Mouse (Mus musculus): ENCODE data around the gene Nrl. TPM values are rescaled to one million over a fixed set of nuclear protein-coding genes. Genes with fewer than 3 reads are reported as not detected.

The Nrl gene
- total RNA-seq, 2 experiments from 2014 or later = 2.2 to 3.6 TPM

DNA sequence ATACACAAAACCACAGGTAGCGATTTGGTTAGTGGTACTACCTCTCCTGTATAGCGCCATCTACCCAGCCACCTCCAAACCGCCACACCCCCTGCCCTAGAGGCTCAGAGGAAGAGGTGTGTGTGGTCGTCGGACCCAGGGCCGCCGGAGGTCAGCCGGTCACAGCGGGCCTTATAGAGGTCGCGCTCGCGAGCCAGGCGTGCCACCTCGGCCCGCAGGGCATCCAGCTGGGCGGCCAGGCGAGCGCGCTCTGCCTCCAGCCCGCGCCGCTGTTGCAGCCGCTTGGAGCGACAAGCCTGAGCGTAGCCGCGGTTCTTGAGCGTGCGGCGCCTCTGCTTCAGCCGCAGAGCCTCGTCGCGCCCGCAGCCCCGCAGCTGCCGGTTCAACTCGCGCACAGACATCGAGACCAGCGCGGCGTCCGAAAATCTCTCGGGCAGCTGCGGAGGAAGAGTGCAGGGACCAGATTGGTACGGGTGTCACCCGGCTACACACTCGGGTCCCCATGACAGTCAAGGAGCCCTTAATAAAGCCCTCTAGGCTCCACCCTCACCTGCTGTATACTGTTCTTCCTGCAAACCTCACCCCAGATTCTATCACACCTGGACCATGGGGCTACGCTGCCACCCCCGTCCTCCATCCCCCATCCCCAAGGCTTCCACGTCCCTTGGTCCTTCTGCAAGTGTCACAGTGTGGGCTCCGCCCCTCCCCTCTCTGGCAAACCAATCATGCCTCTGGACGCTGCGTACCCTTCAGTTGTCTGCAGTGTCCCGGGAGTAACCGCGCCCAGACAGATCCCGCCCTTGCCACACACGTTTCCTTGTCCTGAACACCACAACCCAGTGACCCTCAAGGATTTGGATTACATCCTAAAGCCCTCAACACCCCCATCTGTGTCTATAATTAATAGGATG is 4.1 kb downstream of the Nrl start:
- H3K27ac ChIP-seq = peak overlapping the region; percentile 92
- peak overlapping the region; percentile 62 for H3K4me3 ChIP-seq
- peak; percentile 58 for TF ChIP-seq CTCF (conservative IDR thresholded peaks at IDR 0.05)
- no peak for DNase-seq (ENCODE audit: low spot score in 2 of 2)

DNA sequence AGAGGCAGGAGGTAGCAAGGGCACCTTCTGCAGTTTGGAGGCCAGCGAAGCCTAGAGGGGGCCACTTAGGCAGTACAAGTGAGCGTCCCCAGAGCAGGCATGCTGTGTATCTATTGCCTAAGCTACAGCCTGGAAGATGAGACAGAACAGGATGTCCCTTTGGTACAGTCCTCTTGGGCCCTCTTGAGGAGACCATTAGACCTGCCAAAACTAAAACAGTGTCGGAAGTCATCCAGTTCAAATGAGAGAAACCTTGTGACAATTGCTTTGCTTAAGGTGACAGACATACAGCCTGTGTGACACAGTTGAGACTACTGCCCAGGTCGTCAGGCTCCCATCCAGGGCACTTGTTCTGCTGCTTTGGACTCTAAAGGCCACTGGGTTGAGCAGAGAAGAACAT is 5.2 kb downstream of the Nrl start:
- peak; percentile 20; the same call in 1 of the 2 replicates for TF ChIP-seq CTCF (conservative IDR thresholded peaks at IDR 0.05)
- peak overlapping the region; percentile 30 for H3K4me3 ChIP-seq
- no peak for DNase-seq (ENCODE audit: low spot score in 2 of 2)
- H3K27ac ChIP-seq = peak overlapping the region; percentile 92

DNA sequence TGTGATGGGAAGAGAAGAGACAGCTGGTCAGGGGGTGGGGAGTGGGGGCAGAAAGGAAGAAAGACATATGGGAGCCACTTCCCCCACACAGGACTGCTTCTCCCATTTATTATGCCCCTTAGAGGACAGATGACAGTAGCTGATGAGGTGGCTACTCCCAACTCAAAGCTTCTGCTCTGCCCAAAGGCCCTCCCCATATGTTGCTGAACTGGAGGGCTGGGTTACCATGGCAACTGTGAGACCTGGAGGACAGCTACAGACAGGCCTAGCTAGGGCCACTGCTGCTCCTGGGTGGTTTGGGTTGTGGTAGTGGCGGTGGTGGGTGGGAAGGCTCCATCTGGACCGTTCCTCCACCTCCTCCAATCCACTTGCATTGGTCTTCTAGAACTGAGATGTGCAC is 5.9 kb downstream of the Nrl start:
- Histone ChIP-seq H3K4me3 (no peak overlapping the region), H3K27ac (peak overlapping the region; percentile 92)
- no peak for TF ChIP-seq CTCF (conservative IDR thresholded peaks at IDR 0.05)
- DNase-seq (ENCODE audit: low spot score in 2 of 2) = peak; percentile 60 to 86

DNA sequence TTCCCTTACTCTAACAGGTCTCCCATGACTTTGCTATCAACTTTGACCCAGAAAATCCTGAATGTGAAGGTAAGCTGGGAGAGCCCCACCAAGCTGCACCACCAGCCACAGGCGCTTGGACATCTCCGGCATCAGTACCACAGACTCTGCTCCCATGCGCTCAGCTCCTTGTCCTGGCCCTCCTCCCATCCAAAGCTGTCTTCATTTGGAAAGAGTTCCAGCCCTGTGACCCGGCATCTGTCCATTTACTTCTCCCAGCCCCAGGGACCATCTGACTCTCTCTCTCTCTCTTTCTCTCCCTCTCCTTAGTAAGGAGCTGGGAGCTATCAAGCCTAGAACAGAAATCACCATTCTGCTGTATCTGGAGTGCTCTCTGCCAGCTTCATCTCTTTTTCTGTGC is 8.9 kb downstream of the Nrl start:
- DNase-seq (ENCODE audit: low spot score in 2 of 2) = no peak
- no peak for TF ChIP-seq CTCF (conservative IDR thresholded peaks at IDR 0.05)
- Histone ChIP-seq H3K4me3 (no peak overlapping the region), H3K27ac (peak overlapping the region; percentile 92; the same call in 1 of the 2 replicates)

DNA sequence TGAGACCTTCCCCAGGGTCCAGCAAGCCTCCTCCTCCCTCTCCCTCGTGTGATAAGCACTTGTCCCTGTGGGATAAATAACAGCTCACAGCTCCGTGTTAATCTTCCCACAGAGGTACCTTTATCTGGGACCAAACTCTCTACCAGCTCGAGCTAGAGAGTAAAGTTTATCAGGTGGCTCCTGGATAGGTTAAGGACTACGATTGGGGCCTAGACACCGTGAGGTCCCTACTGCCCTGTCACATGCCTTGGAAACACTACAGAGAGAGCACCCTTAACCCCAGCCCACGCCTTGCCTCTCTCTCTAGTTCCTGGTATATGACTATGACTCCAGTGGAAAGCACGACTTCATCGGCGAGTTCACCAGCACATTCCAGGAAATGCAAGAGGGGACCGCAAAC is 10.9 kb downstream of the Nrl start:
- DNase-seq (ENCODE audit: low spot score in 2 of 2) = no peak
- Histone ChIP-seq H3K27ac (peak overlapping the region; percentile 100), H3K4me3 (peak overlapping the region; percentile 78)
- no peak for TF ChIP-seq CTCF (conservative IDR thresholded peaks at IDR 0.05)

DNA sequence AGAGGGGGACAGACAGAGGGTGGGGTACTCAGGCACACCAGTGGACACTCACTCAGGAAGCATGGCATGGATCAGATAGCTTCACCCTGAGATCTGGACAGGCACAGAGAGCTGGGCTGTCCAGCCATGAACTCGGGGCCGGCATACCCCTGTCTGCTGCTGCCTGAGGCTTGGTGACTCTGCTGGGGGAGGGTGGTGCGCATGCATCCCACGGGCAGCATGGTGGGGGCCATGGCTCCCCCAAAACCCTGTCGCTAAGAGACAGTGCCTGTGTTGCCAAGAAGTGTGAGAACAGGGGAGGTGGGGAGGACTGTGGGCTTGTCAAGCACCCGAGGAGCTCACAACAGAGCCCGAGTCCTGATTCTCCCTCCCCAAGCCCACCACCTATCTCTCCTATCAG is 13.7 kb downstream of the Nrl start:
- peak; percentile 76 to 86 for DNase-seq (ENCODE audit: low spot score in 2 of 2)
- H3K27ac ChIP-seq = peak overlapping the region; percentile 100
- H3K4me3 ChIP-seq = peak overlapping the region; percentile 78

DNA sequence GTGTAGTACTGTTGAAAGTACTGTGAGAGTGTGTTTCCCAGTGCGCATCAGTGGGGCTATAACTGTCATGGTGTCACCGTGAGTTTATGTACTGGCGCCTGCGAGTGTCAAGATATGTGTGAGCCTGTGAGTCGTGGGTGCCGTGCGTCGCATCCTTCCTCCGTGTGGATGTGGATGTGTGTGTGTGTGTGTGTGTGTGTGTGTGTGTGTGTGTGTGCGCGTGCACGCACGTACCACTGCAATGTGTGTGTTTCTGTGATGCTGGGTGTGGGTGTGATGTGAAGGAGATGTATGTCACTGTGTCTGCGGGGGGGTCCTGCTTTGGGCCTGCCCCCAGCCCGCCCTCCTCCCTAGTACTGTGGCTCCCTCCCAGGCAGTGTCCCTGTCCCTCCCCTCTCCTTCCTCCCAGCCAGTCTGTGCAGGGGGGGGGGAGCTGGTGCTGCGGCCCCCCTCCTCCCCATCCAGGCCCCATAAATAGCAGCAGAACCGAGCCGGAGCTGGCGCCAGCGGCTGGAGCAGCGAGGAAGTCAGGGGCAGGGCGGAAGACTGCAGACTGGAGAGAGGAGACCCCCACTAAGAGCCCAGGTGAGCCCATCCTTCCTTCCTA is 14.6 kb downstream of the Nrl start, which contains the start of gene Cpne6:
Cpne6 (plus strand) TSS at position 321 of the 607 bp plus-strand sequence.
- Histone ChIP-seq H3K4me3 (peak within 1 kb of the TSS; percentile 78), H3K27ac (peak within 1 kb of the TSS; percentile 100)
- peak; percentile 68 to 77 for DNase-seq (ENCODE audit: low spot score in 2 of 2)
- TF ChIP-seq CTCF (conservative IDR thresholded peaks at IDR 0.05) = no peak

More for the DNA sequence above, 13.7 kb downstream of the Nrl start:
- TF ChIP-seq CTCF (conservative IDR thresholded peaks at IDR 0.05) = no peak

DNA sequence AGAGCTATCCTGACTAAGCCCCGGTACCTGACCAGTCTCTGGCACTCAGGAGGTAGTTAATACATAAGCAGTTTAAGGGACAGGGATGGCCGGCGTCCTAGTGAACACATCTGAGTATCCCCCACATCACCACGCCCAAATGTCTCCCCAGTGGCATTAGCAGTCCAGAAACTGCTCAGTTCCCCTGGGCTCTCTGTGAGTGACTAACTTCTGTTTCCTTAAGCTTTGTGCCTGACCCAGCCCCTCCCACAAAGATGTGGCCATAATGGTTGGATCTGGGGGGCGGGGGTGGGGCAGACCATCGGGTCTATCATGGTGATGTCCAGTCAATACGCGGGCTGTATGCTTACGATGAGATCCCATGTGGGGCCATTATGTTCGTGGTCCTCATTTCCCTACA is 15.2 kb downstream of the Nrl start:
- no peak for TF ChIP-seq CTCF (conservative IDR thresholded peaks at IDR 0.05)
- peak overlapping the region; percentile 35 for H3K4me3 ChIP-seq
- DNase-seq (ENCODE audit: low spot score in 2 of 2) = no peak
- peak overlapping the region; percentile 100 for H3K27ac ChIP-seq

DNA sequence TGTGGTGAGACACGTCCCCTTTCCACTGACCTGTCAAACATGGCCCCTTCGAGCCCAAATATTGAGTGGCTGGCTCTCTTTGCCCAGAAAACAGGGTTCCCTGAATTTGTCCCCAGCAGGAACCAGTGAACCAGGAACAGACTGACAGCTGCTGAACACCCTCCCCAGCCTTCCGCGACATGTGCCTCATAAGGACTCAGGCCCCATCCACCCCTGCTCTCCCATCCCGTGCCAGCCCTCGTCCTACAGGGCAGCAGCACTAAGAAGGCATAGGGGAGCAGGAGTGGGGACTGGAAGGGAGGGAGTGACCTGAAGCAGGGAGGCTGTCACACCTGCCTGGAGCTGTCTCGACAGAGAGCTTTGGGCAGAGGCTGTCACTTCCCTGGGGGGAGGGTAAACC is 17.0 kb downstream of the Nrl start:
- no peak overlapping the region for H3K4me3 ChIP-seq
- no peak for TF ChIP-seq CTCF (conservative IDR thresholded peaks at IDR 0.05)
- no peak for DNase-seq (ENCODE audit: low spot score in 2 of 2)
- H3K27ac ChIP-seq = peak overlapping the region; percentile 69

DNA sequence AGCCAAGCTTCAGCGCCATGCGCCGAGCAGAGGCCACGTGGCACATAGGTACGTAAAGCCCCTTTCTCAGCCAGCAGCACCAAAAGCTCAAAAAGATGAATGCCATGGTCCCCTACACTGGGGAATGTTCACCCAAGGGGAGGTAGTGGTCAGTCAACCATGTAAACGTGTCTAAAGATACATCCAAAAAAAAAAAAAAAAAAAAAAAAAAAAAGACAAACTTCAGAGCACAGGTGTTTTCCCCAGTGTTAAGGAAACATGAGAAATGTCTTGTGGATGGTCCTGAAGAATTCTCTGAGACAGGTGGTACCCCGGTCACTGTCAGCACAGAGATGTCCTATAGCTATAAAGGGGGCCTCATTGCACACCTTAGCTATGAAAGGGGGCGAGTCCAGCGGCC is 19.2 kb downstream of the Nrl start:
- no peak for DNase-seq (ENCODE audit: low spot score in 2 of 2)
- Histone ChIP-seq H3K4me3 (no peak overlapping the region), H3K27ac (no peak overlapping the region)
- no peak for TF ChIP-seq CTCF (conservative IDR thresholded peaks at IDR 0.05)

DNA sequence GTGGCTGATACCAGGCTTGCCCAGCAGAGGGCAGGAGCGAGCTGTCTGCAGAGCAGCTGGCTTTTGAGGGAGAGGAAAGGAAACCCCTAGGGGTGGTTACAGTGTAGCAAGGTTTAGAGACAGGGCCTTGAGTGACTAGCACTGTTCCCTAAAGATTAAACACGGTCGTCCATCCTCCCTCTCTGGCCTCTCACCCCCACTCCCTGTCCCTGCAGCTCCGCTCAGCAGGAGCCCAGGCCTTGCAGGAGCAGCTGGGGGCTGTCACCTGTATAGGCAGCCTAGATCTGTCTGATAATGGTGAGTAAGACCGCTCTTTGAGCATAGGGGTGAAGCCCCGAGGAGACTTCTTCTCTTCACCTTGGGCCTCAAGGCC is 27.3 kb downstream of the Nrl start:
- peak overlapping the region; percentile 6; the same call in 1 of the 2 replicates for H3K27ac ChIP-seq
- no peak overlapping the region for H3K4me3 ChIP-seq
- DNase-seq (ENCODE audit: low spot score in 2 of 2) = peak; percentile 84 to 93
- peak; percentile 88 for TF ChIP-seq CTCF (conservative IDR thresholded peaks at IDR 0.05)

DNA sequence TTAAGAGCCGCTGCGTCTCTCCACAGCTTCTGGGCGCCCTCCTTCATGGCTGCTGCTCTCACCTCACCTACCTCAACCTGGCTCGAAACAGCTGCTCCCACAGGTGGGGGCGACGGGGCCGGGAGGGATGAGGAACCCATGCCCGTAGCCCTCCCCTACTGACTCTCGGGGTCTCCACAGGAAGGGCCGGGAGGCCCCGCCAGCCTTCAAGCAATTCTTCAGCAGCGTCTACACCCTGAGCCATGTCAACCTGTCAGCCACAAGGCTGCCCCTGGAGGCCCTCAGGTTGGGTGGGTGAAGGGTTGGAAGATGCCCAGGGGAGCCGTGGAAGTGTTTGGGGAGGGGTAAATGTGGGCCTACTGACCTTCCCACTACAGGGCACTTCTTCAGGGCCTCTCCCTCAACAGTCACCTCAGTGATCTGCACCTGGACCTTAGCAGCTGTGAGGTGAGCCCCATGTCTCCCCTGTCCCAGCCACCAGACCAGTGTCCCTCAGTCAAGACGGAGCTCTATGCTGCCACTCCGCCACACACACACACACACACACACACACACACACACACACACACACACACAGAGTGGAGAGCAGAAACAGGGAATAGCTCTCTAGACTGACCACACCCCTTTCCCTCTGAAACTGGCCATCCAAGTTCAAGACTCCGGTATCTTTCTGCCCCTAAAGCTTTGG is 27.9 kb downstream of the Nrl start:
- Histone ChIP-seq H3K4me3 (no peak overlapping the region), H3K27ac (no peak overlapping the region)
- no peak for DNase-seq (ENCODE audit: low spot score in 2 of 2)
- no peak for TF ChIP-seq CTCF (conservative IDR thresholded peaks at IDR 0.05)

Measured in layer of hippocampus, adult 2 months (tissue).